Mouse (Mus musculus): ENCODE data around the gene Tmem106a. TPM values are rescaled to one million over a fixed set of nuclear protein-coding genes. Genes with fewer than 3 reads are reported as not detected.
A peak's percentile ranks its signal among the peaks of the same experiment; 100 is the strongest.
"Not testable (repeated sequence)": the region's sequence is repeated elsewhere in the genome, so short reads cannot be mapped to it uniquely, and the experiment has no call there.

The Tmem106a gene
- total RNA-seq (2021) = 1 to 10 TPM; 1.1 to 1.7 TPM

GRCm38 (mm10) chr11:101582054-101583035 lies at the start of gene Tmem106a:
Tmem106a (plus strand) TSS chr11:101582242.
- intact Hi-C loops (cut with DNase I) = no loop called here

GRCm38 (mm10) chr11:101543533-101543932 lies 38.5 kb upstream of the Tmem106a start:
- intact Hi-C loops (cut with DNase I) = no loop called here

More at GRCm38 (mm10) chr11:101582054-101583035, at the start of gene Tmem106a:
- DNase-seq (ENCODE audit: extremely low spot score in 1 of 2, low spot score in 2 of 2) = peak in 1 of 2 experiments; percentile 68

GRCm38 (mm10) chr11:101544132-101544531 lies 37.9 kb upstream of the Tmem106a start:
- intact Hi-C loops (cut with DNase I) = no loop called here
- no peak for DNase-seq (ENCODE audit: extremely low spot score in 1 of 2, low spot score in 2 of 2)

More at GRCm38 (mm10) chr11:101543533-101543932, 38.5 kb upstream of the Tmem106a start:
- DNase-seq (ENCODE audit: extremely low spot score in 1 of 2, low spot score in 2 of 2) = no peak

- intact Hi-C loops (cut with DNase I) = no loop called here
- DNase-seq (ENCODE audit: extremely low spot score in 1 of 2, low spot score in 2 of 2) = no peak
These were observed 33.5 kb upstream of the Tmem106a start for GRCm38 (mm10) chr11:101548526-101548925.

GRCm38 (mm10) chr11:101551751-101552475 lies 30.1 kb upstream of the Tmem106a start, which contains the start of the genes Brca1 and Nbr1:
Brca1 (minus strand) TSS chr11:101551955.
Nbr1 (plus strand) TSS chr11:101552149.
- intact Hi-C loops (cut with DNase I) = loop anchor here (5.0 kb wide), 1 partner anchor 85 kb away; the partner anchor contains the start of gene Vat1
- DNase-seq (ENCODE audit: extremely low spot score in 1 of 2, low spot score in 2 of 2) = peak; percentile 88 to 93

- intact Hi-C loops (cut with DNase I) = loop anchor here (5.0 kb wide), 1 partner anchor 85 kb away; the partner anchor contains the start of gene Vat1
- peak; percentile 98 to 99 for DNase-seq (ENCODE audit: extremely low spot score in 1 of 2, low spot score in 2 of 2)
These were observed 29.4 kb upstream of the Tmem106a start for GRCm38 (mm10) chr11:101552476-101553300.

GRCm38 (mm10) chr11:101553354-101553930 lies 28.6 kb upstream of the Tmem106a start:
- DNase-seq (ENCODE audit: extremely low spot score in 1 of 2, low spot score in 2 of 2) = no peak
- intact Hi-C loops (cut with DNase I) = loop anchor here (5.0 kb wide), 1 partner anchor 86 kb away; the partner anchor contains the start of gene Vat1

- DNase-seq (ENCODE audit: extremely low spot score in 1 of 2, low spot score in 2 of 2) = no peak
- intact Hi-C loops (cut with DNase I) = no loop called here
These were observed 25.5 kb upstream of the Tmem106a start for GRCm38 (mm10) chr11:101556541-101556940.

- no peak for DNase-seq (ENCODE audit: extremely low spot score in 1 of 2, low spot score in 2 of 2)
- intact Hi-C loops (cut with DNase I) = no loop called here
These were observed 25.1 kb upstream of the Tmem106a start for GRCm38 (mm10) chr11:101556954-101557353.

GRCm38 (mm10) chr11:101562391-101562790 lies 19.7 kb upstream of the Tmem106a start:
- intact Hi-C loops (cut with DNase I) = no loop called here
- DNase-seq (ENCODE audit: extremely low spot score in 1 of 2, low spot score in 2 of 2) = peak; percentile 18 to 50

- intact Hi-C loops (cut with DNase I) = no loop called here
- no peak for DNase-seq (ENCODE audit: extremely low spot score in 1 of 2, low spot score in 2 of 2)
These were observed 13.6 kb upstream of the Tmem106a start for GRCm38 (mm10) chr11:101568421-101568820.

GRCm38 (mm10) chr11:101576116-101576515 lies 5.9 kb upstream of the Tmem106a start:
- intact Hi-C loops (cut with DNase I) = no loop called here

GRCm38 (mm10) chr11:101581081-101581764 lies 819 bp upstream of the Tmem106a start:
- intact Hi-C loops (cut with DNase I) = no loop called here
- no peak for DNase-seq (ENCODE audit: extremely low spot score in 1 of 2, low spot score in 2 of 2)

More at GRCm38 (mm10) chr11:101576116-101576515, 5.9 kb upstream of the Tmem106a start:
- DNase-seq (ENCODE audit: extremely low spot score in 1 of 2, low spot score in 2 of 2) = no peak

- DNase-seq (ENCODE audit: extremely low spot score in 1 of 2, low spot score in 2 of 2) = no peak
- intact Hi-C loops (cut with DNase I) = no loop called here
These were observed 1.2 kb downstream of the Tmem106a start for GRCm38 (mm10) chr11:101583205-101583604.

- DNase-seq (ENCODE audit: extremely low spot score in 1 of 2, low spot score in 2 of 2); intact Hi-C loops (cut with DNase I): not testable (repeated sequence)
These were observed 3.0 kb downstream of the Tmem106a start for GRCm38 (mm10) chr11:101585031-101585430.

- DNase-seq (ENCODE audit: extremely low spot score in 1 of 2, low spot score in 2 of 2) = no peak
- intact Hi-C loops (cut with DNase I) = no loop called here
These were observed 3.8 kb downstream of the Tmem106a start for GRCm38 (mm10) chr11:101585805-101586204.

GRCm38 (mm10) chr11:101587676-101588075 lies 5.6 kb downstream of the Tmem106a start:
- intact Hi-C loops (cut with DNase I) = no loop called here
- no peak for DNase-seq (ENCODE audit: extremely low spot score in 1 of 2, low spot score in 2 of 2)
